Mouse (Mus musculus) spleen, adult 2 months (tissue): ENCODE measurements around the gene Shc4. TPM values are rescaled to one million over a fixed set of nuclear protein-coding genes. Genes with fewer than 3 reads are reported as not detected.

Experiments used
- DNase-seq, 2 experiments: peaks; one replicate each; pipeline versions ENCODE4 v3.0.0 to v3.0.0-alpha.2; 2012 to 2021; ENCODE audit warnings: low spot score in 2 of 2, low read depth in 1 of 2
- H3K27ac ChIP-seq: fragments of 200-500 bp; 2 replicates; pipeline ENCODE4 v1.5.1; 2012; ENCODE audit warnings: low read length, inconsistent platforms; ENCODE audit not compliant: insufficient read depth
- H3K27me3 ChIP-seq: fragments of 200-500 bp; 2 replicates; pipeline ENCODE4 v1.6.1; 2012; ENCODE audit warnings: mild to moderate bottlenecking, moderate library complexity, low read length, inconsistent platforms; ENCODE audit not compliant: control insufficient read depth, insufficient read depth
- H3K36me3 ChIP-seq: fragments of 200-500 bp; 2 replicates; pipeline ENCODE4 v1.6.1; 2012; ENCODE audit warnings: mild to moderate bottlenecking, low read length, inconsistent platforms; ENCODE audit not compliant: control insufficient read depth, insufficient read depth
- H3K4me1 ChIP-seq: fragments of 200-500 bp; 2 replicates; pipeline ENCODE4 v1.6.1; 2011; ENCODE audit warnings: inconsistent platforms; ENCODE audit not compliant: control insufficient read depth, insufficient read depth, insufficient read length
- H3K4me3 ChIP-seq: fragments of 200-500 bp; 2 replicates; pipeline ENCODE4 v1.5.1; 2011; ENCODE audit warnings: mild to moderate bottlenecking, inconsistent platforms; ENCODE audit not compliant: insufficient read depth, insufficient read length; ENCODE audit errors: extremely low read depth
- CTCF ChIP-seq: fragments of 200-500 bp; IDR thresholded peaks from 2 replicates; pipeline ENCODE4 v1.5.1; 2011; ENCODE audit warnings: mild to moderate bottlenecking, inconsistent platforms; ENCODE audit not compliant: insufficient read depth, insufficient read length, insufficient replicate concordance; ENCODE audit errors: extremely low read depth
- POLR2A ChIP-seq: fragments of 200-500 bp; IDR thresholded peaks from 2 replicates; pipeline ENCODE4 v1.6.1; 2011; ENCODE audit warnings: low read depth, low read length, inconsistent platforms
- WGBS: fragments of 180-500 bp; shearing (Covaris S2); methylation state at CpG from one replicate; pipeline ENCODE4 v1.1.7; 2018; 5-methylcytosine and 5-hydroxymethylcytosine counted together
- polyA plus RNA-seq: library from polyadenylated mRNA; depleted of rRNA; stranded (reverse); fragments of >200 nt; gene quantifications from 2 replicates; pipeline ENCODE4 v1.2.3, GENCODE M21; 2012

The Shc4 gene
- polyA plus RNA-seq, 1 experiment = 0.23 TPM

- 84% methylated on average over 8 of the region's 8 CpGs for WGBS
- Histone ChIP-seq H3K27me3 (no peaks in the 10 kb centered on the region; the same call in 1 of the 2 replicates), H3K36me3 (no peaks in the 10 kb centered on the region), H3K4me3 (no peak overlapping the region), H3K4me1 (no peaks in the 10 kb centered on the region), H3K27ac (no peak overlapping the region)
- TF ChIP-seq CTCF (no peak), POLR2A (no peak)
- no peak for DNase-seq
Observed at GRCm38 (mm10) chr2:125716599-125716998, 7.3 kb downstream of the Shc4 start.

GRCm38 (mm10) chr2:125706510-125706921 is 17.4 kb downstream of the Shc4 start:
- no peaks in the 10 kb centered on the region for H3K36me3 ChIP-seq
- DNase-seq = no peak
- WGBS = 83% methylated on average over 5 of the region's 5 CpGs
- no peak overlapping the region for H3K4me3 ChIP-seq
- TF ChIP-seq CTCF (no peak), POLR2A (no peak)
- H3K27me3 ChIP-seq = no peaks in the 10 kb centered on the region
- H3K4me1 ChIP-seq = no peaks in the 10 kb centered on the region
- no peak overlapping the region for H3K27ac ChIP-seq

GRCm38 (mm10) chr2:125704907-125705631 is 18.9 kb downstream of the Shc4 start:
- no peaks in the 10 kb centered on the region for H3K36me3 ChIP-seq
- WGBS = 93% methylated on average over 12 of the region's 12 CpGs
- H3K27ac ChIP-seq = no peak overlapping the region
- no peaks in the 10 kb centered on the region for H3K4me1 ChIP-seq
- H3K4me3 ChIP-seq = no peak overlapping the region
- no peak for TF ChIP-seq CTCF
- TF ChIP-seq POLR2A = no peak
- DNase-seq = no peak
- no peaks in the 10 kb centered on the region for H3K27me3 ChIP-seq

- Histone ChIP-seq H3K27me3 (no peaks in the 10 kb centered on the region), H3K36me3 (no peaks in the 10 kb centered on the region), H3K27ac (no peak overlapping the region), H3K4me1 (no peaks in the 10 kb centered on the region), H3K4me3 (no peak overlapping the region)
- 91% methylated on average over 2 of the region's 2 CpGs for WGBS
- DNase-seq = no peak
- no peak for TF ChIP-seq CTCF
- no peak for TF ChIP-seq POLR2A
Observed at GRCm38 (mm10) chr2:125702851-125703250, 21.1 kb downstream of the Shc4 start.

DNA sequence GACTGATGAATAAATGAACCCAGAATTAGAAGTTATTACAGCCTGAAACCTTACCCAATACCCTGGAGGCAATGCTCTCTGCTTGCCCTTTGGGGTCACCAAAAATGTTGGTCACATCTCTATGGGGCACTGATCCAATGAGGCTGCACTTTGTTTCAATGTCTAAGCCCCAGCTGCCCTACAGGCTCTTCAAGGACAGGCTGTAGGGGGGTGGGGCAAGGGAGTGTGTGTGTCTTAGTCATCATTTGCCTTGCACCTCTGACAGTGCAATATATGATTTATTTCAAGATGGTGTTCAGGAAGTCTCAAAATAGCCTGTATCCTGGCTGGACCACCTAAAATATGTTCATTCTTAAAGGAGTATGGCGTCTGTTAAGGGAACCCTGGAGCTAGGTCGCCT is 22.3 kb downstream of the Shc4 start:
- Histone ChIP-seq H3K27ac (no peak overlapping the region), H3K4me1 (no peaks in the 10 kb centered on the region), H3K4me3 (no peak overlapping the region), H3K36me3 (no peaks in the 10 kb centered on the region), H3K27me3 (no peaks in the 10 kb centered on the region)
- no peak for DNase-seq
- TF ChIP-seq POLR2A (no peak), CTCF (no peak)
- 76% methylated on average over 2 of the region's 2 CpGs for WGBS

DNA sequence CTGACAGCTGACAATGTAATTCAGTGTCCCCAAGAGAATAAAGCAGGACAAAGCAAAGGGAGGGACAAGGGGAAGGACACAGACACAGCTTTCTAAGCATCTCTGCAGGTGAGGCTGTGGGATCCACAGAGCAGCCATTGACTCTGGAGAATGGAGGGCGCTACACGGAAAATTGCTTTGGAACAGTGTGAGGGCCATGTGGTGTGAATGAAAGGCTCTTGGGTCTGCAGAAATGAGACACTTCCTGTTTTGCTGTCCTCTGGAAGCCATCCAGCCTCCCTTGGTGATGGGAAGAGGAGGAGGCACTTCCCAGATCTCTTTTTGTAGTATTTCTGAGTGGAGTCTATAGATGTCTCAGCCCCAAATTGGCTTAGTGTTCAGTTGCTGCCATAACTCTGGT is 27.7 kb downstream of the Shc4 start:
- H3K27ac ChIP-seq = no peak overlapping the region
- 84% methylated on average over 2 of the region's 2 CpGs for WGBS
- TF ChIP-seq POLR2A (no peak), CTCF (no peak)
- no peaks in the 10 kb centered on the region for H3K4me1 ChIP-seq
- H3K27me3 ChIP-seq = no peaks in the 10 kb centered on the region
- H3K4me3 ChIP-seq = no peak overlapping the region
- no peak for DNase-seq
- H3K36me3 ChIP-seq = no peaks in the 10 kb centered on the region

GRCm38 (mm10) chr2:125694798-125695197 is 29.1 kb downstream of the Shc4 start:
- H3K27ac ChIP-seq = no peak overlapping the region
- TF ChIP-seq POLR2A = no peak
- TF ChIP-seq CTCF = no peak
- no peak for DNase-seq
- 82% methylated on average over 2 of the region's 2 CpGs for WGBS
- H3K4me1 ChIP-seq = no peaks in the 10 kb centered on the region
- H3K4me3 ChIP-seq = no peak overlapping the region
- H3K36me3 ChIP-seq = no peaks in the 10 kb centered on the region
- H3K27me3 ChIP-seq = no peaks in the 10 kb centered on the region
